Mouse (Mus musculus) midbrain, embryonic 16.5 days (tissue): ENCODE measurements around the gene Abracl. TPM values are rescaled to one million over a fixed set of nuclear protein-coding genes. Genes with fewer than 3 reads are reported as not detected.

Experiments used
- ATAC-seq: fragments of 200-750 bp; cut with Nextera tagmentation; 2 replicates; pipeline ENCODE4 v1.8.0; 2017; ENCODE audit warnings: moderate TSS enrichment
- H3K27ac ChIP-seq: fragments of 300-500 bp; sonication (generic); 2 replicates; pipeline ENCODE4 v1.5.1; 2014; ENCODE audit warnings: mild to moderate bottlenecking, low read length, mixed read lengths
- H3K27me3 ChIP-seq: fragments of 300-500 bp; sonication (generic); 2 replicates; pipeline ENCODE4 v1.6.1; 2014; ENCODE audit warnings: low read depth, low read length, mixed read lengths; ENCODE audit not compliant: control insufficient read depth, insufficient read depth
- H3K36me3 ChIP-seq: fragments of 300-500 bp; sonication (generic); 2 replicates; pipeline ENCODE4 v1.6.1; 2014; ENCODE audit warnings: mild to moderate bottlenecking, low read length, moderate library complexity, mixed read lengths; ENCODE audit not compliant: control insufficient read depth, insufficient read depth
- H3K4me1 ChIP-seq: fragments of 300-500 bp; sonication (generic); 2 replicates; pipeline ENCODE4 v1.6.1; 2014; ENCODE audit warnings: mild to moderate bottlenecking, low read length, mixed read lengths; ENCODE audit not compliant: control insufficient read depth, insufficient read depth
- H3K4me2 ChIP-seq: fragments of 300-500 bp; sonication (generic); 2 replicates; pipeline ENCODE4 v1.6.1; 2014; ENCODE audit warnings: mild to moderate bottlenecking, low read length, mixed read lengths
- H3K4me3 ChIP-seq: fragments of 300-500 bp; sonication (generic); 2 replicates; pipeline ENCODE4 v1.5.1; 2014; ENCODE audit warnings: low read depth, mild to moderate bottlenecking, low read length, moderate library complexity, mixed read lengths
- H3K9ac ChIP-seq: fragments of 300-500 bp; sonication (generic); 2 replicates; pipeline ENCODE4 v1.6.1; 2014; ENCODE audit warnings: low read depth, low read length, mixed read lengths
- H3K9me3 ChIP-seq: fragments of 300-500 bp; sonication (generic); replicated peaks from 2 replicates; pipeline ENCODE4 v1.6.1; 2014; ENCODE audit warnings: mild to moderate bottlenecking, low read length, mixed read lengths; ENCODE audit not compliant: control insufficient read depth, poor library complexity, severe bottlenecking
- WGBS: fragments of 180-500 bp; shearing (Covaris S2); extraction: QIAGEN DNeasy Blood & Tissue Kit; methylation state at CpG from one replicate; pipeline ENCODE4 v1.1.7; 2014; 5-methylcytosine and 5-hydroxymethylcytosine counted together
- polyA plus RNA-seq: library from polyadenylated mRNA; unstranded; fragments of >200 nt; fragmentation: Nextera tagmentation; extraction: Ambion mirVana; gene quantifications from 2 replicates; pipeline ENCODE4 v1.2.1, GENCODE M21; 2015

Gene Abracl
- polyA plus RNA-seq, 1 experiment from 2014 or later = 45.7 TPM

DNA sequence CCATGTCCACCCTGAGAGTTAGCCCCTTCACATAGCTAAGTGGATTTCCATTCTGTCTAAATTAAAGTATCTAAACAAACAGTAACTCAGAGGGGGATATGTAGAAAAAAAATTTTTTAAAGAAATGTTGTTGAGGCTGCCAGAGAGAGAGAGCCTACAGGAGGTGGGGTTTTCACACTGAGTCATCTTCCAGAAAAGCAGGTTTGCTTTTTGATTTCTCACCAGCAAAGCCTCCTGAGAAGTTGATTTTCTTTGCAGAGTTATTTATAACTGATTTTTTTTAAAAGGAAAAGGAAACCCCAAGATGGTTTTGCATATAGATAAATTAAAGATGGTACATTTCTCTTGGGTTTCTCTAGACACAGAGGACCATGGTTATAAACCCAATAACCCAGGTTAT lies 15.0 kb downstream of the Abracl start:
- H3K27me3 ChIP-seq = no peaks in the 10 kb centered on the region
- H3K27ac ChIP-seq = no peak overlapping the region
- no peak overlapping the region for H3K4me3 ChIP-seq
- no peaks in the 10 kb centered on the region for H3K4me1 ChIP-seq
- H3K4me2 ChIP-seq = no peak overlapping the region
- H3K9ac ChIP-seq = no peak overlapping the region
- no peaks in the 10 kb centered on the region for H3K9me3 ChIP-seq
- no peak for ATAC-seq
- no peaks in the 10 kb centered on the region for H3K36me3 ChIP-seq

GRCm38 (mm10) chr10:18007243-18007642 lies 15.8 kb downstream of the Abracl start:
- Histone ChIP-seq H3K4me3 (no peak overlapping the region), H3K4me1 (no peaks in the 10 kb centered on the region), H3K9ac (no peak overlapping the region), H3K27ac (no peak overlapping the region), H3K27me3 (no peaks in the 10 kb centered on the region), H3K36me3 (no peaks in the 10 kb centered on the region), H3K9me3 (no peaks in the 10 kb centered on the region), H3K4me2 (no peak overlapping the region)
- no peak for ATAC-seq
- WGBS = 88% methylated on average over 3 of the region's 3 CpGs

DNA sequence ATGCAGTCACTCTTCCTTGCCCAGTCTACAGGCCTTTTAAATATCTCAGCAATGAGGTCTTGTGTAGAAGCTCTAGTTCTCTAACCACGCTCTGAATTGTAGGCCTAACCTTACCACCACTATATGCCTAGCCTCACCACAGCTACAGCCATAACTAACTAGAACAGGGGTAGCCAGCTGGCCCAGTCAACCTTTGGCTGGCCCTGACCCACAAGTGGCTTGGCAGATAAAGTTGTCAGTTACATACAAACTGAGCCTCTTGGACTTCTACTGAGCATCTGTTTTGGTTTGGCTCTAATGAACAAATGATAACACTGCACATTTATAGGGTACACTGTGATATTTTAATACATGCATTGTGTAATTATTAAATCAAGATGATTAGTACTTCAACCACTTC lies 16.3 kb downstream of the Abracl start:
- no peak overlapping the region for H3K4me2 ChIP-seq
- H3K27me3 ChIP-seq = no peaks in the 10 kb centered on the region
- ATAC-seq = no peak
- no peaks in the 10 kb centered on the region for H3K9me3 ChIP-seq
- H3K27ac ChIP-seq = no peak overlapping the region
- H3K4me1 ChIP-seq = no peaks in the 10 kb centered on the region
- 95% methylated on average over 1 of the region's 1 CpGs for WGBS
- H3K4me3 ChIP-seq = no peak overlapping the region
- H3K9ac ChIP-seq = no peak overlapping the region
- H3K36me3 ChIP-seq = no peaks in the 10 kb centered on the region

DNA sequence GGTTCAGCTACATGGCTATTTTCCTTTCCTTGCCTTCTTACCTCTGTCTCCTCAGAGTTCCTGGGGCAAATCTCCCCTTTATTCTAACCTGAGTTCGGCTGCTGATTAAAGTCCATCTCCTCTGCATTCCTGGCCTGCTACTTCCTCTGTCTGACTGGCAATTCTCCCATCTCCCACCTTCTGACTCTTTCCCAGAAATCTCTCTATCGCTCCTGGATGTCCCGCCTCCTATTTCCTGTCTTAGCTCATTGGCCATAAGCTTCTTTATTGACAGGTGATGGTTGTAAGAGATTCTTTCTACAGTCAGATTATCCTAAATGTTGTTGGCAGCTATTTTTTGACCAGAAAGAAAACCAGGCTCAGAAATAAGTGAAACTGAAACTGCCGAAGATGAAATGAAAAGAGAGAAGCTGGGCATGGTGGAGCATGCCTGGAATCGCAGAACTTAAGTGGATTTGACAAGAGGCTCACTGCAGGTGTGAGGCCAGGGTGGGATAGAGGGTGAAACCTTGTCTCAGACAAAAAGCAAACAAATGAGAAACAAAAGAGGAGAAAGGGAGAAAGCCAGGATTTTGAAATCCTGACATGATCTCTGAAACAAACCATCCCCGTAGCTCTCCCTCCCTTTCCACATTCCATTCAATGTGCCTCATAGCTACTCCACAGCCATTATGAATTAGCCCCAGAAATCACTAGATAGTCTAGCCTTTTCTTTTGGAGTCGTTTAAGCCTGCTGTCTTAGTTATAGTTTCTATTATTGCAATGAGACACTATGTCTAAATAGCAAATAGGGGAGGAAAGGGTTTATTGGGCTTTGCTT lies 17.7 kb downstream of the Abracl start:
- no peaks in the 10 kb centered on the region for H3K9me3 ChIP-seq
- H3K4me3 ChIP-seq = no peak overlapping the region
- WGBS = 88% methylated on average over 7 of the region's 7 CpGs
- no peak for ATAC-seq
- H3K4me2 ChIP-seq = no peak overlapping the region
- H3K4me1 ChIP-seq = no peaks in the 10 kb centered on the region
- H3K27me3 ChIP-seq = no peaks in the 10 kb centered on the region
- no peaks in the 10 kb centered on the region for H3K36me3 ChIP-seq
- no peak overlapping the region for H3K27ac ChIP-seq
- H3K9ac ChIP-seq = no peak overlapping the region

- Histone ChIP-seq H3K4me3 (no peak overlapping the region), H3K4me2 (no peak overlapping the region), H3K9me3 (no peaks in the 10 kb centered on the region), H3K27me3 (no peaks in the 10 kb centered on the region), H3K27ac (no peak overlapping the region), H3K9ac (no peak overlapping the region), H3K36me3 (no peaks in the 10 kb centered on the region), H3K4me1 (no peaks in the 10 kb centered on the region)
- 88% methylated on average over 12 of the region's 12 CpGs for whole genome bisulfite sequencing
- no peak for ATAC-seq
These were observed 19.0 kb downstream of the Abracl start for GRCm38 (mm10) chr10:18003966-18004637.

GRCm38 (mm10) chr10:17990576-17990975 lies 32.5 kb downstream of the Abracl start:
- no peak overlapping the region for H3K4me2 ChIP-seq
- ATAC-seq = no peak
- no peak overlapping the region for H3K27ac ChIP-seq
- H3K9me3 ChIP-seq = no peaks in the 10 kb centered on the region
- 93% methylated on average over 4 of the region's 4 CpGs for WGBS
- H3K9ac ChIP-seq = no peak overlapping the region
- no peaks in the 10 kb centered on the region for H3K4me1 ChIP-seq
- H3K27me3 ChIP-seq = no peaks in the 10 kb centered on the region
- no peak overlapping the region for H3K4me3 ChIP-seq
- no peaks in the 10 kb centered on the region for H3K36me3 ChIP-seq

DNA sequence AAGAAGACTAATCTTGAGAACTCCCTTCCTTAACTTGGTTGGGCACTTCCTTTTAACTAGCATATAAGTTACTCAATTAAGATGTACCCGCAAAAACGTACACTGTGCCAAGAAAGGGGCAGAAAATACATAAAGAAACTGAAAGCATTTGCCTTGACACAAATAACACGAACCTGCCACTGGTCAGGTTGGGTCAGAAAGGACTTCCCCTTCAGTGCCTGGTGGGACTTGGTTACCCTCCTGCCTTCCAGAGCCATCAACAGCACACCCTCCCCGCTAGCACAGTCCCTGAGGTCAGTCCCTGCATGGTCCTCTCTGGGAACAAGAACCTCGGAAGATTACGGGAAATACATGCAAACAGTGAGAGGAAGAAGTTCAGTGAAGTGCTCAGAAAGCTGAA lies 34.0 kb downstream of the Abracl start:
- no peaks in the 10 kb centered on the region for H3K9me3 ChIP-seq
- no peak overlapping the region for H3K4me2 ChIP-seq
- H3K4me3 ChIP-seq = no peak overlapping the region
- no peaks in the 10 kb centered on the region for H3K27me3 ChIP-seq
- no peaks in the 10 kb centered on the region for H3K4me1 ChIP-seq
- 80% methylated on average over 6 of the region's 6 CpGs for WGBS
- H3K27ac ChIP-seq = no peak overlapping the region
- no peak overlapping the region for H3K9ac ChIP-seq
- ATAC-seq = no peak
- H3K36me3 ChIP-seq = no peaks in the 10 kb centered on the region

DNA sequence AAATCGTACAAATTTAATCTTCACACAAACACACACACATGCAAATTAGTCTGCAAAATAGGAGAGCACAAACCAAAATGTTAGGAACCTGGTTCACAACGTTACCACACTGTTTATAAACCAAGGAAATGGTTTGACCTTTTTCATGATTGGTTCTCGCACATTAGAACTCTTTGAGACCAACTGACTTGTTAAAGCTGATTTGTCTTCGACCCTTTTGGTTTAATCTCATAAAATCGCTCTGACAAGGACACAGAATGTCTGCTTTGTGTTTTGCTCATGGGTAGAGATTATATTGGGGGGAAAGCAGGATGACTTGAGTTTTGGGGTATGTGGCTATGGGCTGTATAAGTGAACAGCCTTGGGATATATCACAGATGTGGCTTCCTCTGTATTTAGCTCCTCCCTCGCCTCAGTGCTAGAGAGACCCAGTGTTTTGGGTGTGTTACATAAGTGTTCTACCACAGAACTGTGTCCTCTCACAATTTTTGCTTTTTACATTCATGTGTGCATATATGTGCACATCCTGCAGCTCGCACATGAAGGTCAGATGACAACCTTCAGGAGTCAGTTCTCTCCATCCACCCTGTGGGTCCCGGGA lies 35.2 kb downstream of the Abracl start:
- H3K27me3 ChIP-seq = no peaks in the 10 kb centered on the region
- ATAC-seq = no peak
- H3K9ac ChIP-seq = no peak overlapping the region
- H3K4me1 ChIP-seq = no peaks in the 10 kb centered on the region
- H3K9me3 ChIP-seq = no peaks in the 10 kb centered on the region
- H3K36me3 ChIP-seq = no peaks in the 10 kb centered on the region
- no peak overlapping the region for H3K27ac ChIP-seq
- no peak overlapping the region for H3K4me3 ChIP-seq
- no peak overlapping the region for H3K4me2 ChIP-seq
- 85% methylated on average over 8 of the region's 8 CpGs for WGBS

GRCm38 (mm10) chr10:17983313-17983712 lies 39.8 kb downstream of the Abracl start:
- Histone ChIP-seq H3K27me3 (no peaks in the 10 kb centered on the region), H3K36me3 (no peaks in the 10 kb centered on the region), H3K27ac (no peak overlapping the region), H3K4me1 (no peaks in the 10 kb centered on the region), H3K9ac (no peak overlapping the region), H3K4me3 (no peak overlapping the region), H3K4me2 (no peak overlapping the region), H3K9me3 (no peaks in the 10 kb centered on the region)
- 78% methylated on average over 2 of the region's 2 CpGs for WGBS
- peak; percentile 56; the same call in 1 of the 2 replicates for ATAC-seq
